Mouse (Mus musculus) kidney, postnatal 10 days (tissue): ENCODE results near the gene Nthl1.

Source experiments
- DNase-seq: peaks from one replicate; pipeline ENCODE4 v3.0.0; 2021; ENCODE audit warnings: mixed read lengths

Nthl1 gene

DNA sequence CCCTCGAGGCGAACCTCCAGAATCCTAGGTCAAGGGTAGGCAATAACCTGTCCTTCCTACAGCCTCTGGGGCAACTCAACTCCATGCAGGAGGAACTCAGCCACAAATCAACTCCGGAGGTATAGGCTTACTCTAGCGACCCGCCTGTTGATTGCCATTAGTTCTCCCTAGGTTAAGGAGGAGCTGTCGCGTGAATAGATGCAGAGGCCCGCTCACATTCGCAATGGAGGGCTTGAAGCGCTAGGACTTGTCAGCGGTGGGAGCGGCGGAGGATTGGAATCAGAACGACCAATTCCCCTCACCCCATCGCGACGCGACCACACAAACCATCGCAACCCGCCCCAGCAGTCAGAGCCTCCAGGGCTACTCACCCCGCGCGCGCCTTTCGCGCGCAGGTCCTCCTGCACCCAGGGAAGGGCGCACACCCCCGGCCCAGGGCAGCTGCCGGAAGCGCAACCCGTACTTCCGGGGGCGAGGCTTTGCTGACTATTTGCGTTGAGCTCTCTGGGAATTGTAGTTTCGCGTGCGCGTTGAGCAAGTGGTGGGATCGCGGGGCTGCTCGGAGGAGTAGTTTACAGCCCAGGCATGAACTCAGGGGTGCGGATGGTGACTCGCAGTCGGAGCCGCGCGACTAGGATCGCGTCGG, at the start of gene Nthl1, which contains the start of gene Tsc2:
TSS of gene Nthl1 (plus strand) at position 514 of the 646 bp plus-strand sequence.
TSS of gene Tsc2 (minus strand) at position 464 of the 646 bp plus-strand sequence.
- peak; percentile 91 for DNase-seq

DNA sequence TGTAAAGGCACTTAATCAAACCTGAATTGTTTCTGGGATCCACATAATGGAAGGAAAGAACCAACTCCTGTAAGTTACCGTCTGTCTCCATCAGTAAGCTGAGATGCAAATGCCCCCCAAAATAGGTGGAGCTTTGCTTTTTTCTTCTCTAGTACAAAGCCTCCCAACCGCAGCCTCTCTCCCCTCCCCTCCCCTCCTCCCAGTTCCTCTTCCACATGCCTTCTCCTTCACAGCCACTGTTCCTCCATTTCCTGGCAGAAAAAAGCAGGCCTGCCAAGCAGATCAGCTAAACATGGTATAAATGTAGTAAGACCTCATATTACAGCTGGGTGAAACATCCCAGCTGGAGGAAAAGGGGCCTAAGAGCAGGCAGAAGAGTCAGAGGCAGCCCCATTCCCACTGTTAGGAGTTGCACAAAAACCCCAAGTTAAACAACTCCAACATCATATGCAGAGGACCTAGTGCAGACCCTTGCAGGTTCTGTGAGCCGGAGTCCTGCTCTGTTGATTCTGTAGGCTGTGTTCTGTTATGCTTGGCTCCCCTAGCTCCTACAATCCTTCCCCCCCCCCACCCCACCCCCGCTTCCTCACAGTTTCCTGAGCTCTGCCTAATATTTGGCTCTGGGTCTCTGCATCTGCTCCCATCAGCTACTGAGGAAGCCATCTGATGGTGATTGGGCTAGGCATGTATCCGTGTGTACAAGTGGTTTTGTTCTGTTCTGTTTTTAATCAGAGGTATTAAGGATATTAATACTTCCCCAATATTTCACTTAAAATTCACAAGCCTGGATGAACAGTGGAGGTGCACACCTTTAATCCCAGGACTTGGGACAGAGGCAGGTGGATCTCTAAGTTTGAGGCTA, 48.6 kb upstream of the Nthl1 start:
- no peak for DNase-seq

GRCm38 (mm10) chr17:24584520-24584919, 48.0 kb upstream of the Nthl1 start:
- DNase-seq = no peak

- DNase-seq = no peak
These were observed 45.9 kb upstream of the Nthl1 start for GRCm38 (mm10) chr17:24586532-24586931.

DNA sequence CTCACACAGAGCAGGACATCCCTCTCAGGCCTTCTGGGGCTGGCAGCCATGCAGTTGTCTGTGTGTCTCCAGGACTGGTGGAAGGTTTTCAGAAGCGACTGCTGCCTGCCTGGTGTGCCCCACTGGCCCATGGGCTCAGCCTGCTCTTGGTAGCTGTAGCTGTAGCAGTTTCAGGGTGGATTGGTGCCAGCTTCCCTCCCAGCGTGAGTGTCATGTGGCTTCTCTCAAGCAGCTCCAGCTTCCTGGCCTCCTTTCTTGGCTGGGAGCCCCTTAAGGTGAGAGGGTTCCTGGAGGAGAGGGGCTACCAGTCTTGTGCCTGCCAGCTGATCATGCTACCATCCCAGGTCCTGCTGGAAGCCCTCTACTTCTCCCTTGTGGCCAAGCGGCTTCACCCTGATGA, 41.5 kb upstream of the Nthl1 start:
- DNase-seq = no peak

DNA sequence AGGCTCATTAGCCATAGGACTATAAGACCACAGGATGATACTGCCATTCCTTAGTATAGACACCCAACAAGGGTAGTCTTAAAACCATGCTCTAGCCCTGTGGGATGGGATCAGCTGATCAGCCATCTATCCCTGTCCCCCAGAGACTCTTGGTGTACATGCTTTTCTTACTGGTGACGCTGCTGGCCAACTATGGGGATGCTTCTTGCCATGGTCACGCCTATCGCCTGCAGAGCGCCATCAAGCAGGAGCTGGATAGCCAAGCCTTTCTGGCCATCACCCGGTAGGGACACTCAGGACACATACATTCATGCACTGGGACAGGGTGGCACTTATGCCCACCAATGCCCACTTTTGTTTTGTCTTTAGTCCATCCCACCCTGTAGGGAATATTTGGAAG, 40.8 kb upstream of the Nthl1 start:
- no peak for DNase-seq

GRCm38 (mm10) chr17:24593248-24593647, 39.2 kb upstream of the Nthl1 start:
- DNase-seq = no peak

GRCm38 (mm10) chr17:24593992-24594890, 38.2 kb upstream of the Nthl1 start:
- DNase-seq = no peak

DNA sequence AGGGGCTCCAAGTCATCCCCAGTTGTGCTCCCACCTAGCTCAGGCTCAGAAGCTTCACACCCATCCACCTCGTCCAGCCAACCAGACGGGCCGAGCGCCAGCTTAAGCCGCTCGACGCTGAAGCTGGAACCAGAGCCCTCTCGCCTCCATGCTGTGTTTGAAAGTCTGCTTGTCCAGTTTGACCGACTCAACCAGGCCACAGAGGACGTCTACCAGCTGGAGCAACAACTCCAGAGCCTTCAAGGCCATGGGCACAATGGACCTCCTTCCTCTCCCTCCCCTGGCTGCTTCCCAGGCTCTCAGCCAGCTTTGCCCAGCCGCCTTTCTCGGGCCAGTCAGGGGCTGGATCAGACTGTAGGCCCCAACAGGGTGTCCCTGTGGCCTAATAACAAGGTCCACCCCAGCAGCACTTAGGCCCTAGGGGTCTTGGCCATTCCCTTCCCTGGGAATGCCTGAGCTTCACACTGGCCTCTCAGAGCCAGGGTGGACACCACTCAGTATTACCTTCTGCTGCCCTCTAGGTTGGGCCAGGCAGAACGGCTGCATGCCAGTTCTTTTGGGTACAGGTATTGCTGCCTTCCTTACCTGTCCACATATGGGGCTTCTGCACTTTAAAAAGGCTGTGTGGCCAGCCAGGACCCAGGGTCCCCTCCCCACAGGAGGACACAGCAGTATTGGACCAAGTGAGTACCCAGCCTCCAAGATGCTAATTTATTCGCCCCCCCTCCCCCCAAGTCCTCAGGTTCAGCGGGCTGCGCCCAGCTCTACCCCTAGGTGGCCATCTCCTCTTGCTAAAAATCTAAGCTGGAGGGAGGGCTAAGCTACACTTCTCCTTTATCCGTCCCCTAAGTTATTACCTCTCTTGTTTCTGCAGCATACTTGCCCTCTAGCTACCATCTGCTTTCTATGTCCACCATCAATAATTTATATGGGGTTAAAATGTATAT, 37.1 kb upstream of the Nthl1 start:
- DNase-seq = no peak

DNA sequence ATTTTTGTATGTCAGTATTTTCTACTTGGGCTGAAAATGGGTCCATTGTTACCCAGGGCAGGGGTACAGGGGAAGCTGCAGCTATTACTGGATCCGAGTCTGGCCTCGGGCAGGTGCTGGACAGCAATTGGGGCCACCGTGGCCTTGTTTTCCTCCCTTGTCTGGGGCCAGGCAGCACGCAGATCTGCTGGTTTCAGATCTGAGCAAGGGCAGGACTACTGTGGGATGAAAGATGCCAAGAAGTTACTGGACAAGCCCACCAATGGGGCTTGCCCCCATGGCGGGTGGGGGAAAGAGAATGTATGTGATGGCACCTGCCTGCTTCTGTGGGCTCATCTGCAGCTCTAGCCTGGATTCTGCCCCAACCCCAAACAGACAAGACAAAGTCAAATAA, 36.4 kb upstream of the Nthl1 start:
- DNase-seq = no peak

DNA sequence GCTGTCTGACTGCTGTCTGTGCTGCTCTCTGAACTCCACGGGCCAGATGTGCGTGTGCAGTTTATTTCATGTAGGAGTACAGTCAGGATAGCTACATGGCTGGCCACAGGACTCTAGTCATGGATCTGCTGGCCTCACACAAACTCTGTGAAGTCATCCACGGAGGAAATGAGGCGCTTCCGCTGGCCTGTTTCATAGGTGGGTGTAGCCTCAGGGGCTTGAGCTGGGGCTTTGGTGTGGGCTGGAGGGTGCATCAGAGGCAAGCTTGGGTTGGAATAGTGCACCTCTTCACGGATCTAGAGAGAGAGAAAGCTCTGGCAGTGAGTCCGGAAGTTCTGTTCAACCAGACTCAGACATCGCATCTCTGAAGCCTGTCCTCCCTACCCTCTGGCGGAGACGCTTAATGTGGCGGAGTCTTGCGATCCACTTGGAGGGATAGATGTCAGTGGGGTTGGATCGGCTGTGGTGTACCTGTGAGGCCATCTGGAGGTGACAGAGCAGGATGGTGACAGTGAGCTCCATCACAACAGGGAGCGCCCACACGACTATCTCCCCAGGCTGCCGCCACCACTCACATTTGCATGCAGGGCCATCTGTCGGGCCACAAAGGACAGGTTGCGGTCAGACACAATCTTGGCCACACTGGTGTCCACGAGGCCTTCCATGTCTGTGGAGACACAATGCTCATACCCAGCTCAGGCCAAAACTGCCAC, 35.9 kb upstream of the Nthl1 start:
- DNase-seq = no peak

GRCm38 (mm10) chr17:24597989-24598388, 34.5 kb upstream of the Nthl1 start:
- no peak for DNase-seq

GRCm38 (mm10) chr17:24600502-24600901, 32.0 kb upstream of the Nthl1 start:
- DNase-seq = no peak

- no peak for DNase-seq
These were observed 28.5 kb upstream of the Nthl1 start for GRCm38 (mm10) chr17:24603961-24604360.

- no peak for DNase-seq
These were observed 27.9 kb upstream of the Nthl1 start for GRCm38 (mm10) chr17:24604557-24604956.

DNA sequence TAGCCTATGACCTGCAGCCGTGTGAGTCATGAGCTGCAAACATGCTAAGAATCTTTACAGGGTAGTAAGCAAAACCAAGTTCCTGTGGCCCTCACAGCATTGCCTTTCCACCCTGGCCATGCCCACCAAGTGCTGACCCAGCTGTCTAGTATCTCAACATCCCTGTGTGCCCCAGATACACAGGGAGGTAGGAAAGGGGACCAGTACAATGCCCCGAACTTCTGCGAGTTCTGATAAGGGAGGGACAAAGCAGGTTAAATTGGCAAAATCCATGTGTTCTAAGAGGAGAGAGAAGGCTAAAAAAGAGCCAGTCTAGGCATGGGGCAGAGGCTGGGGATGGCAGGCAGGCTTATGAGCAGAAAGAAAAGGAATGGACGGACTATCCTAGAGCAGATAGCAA, 24.1 kb upstream of the Nthl1 start:
- no peak for DNase-seq

DNA sequence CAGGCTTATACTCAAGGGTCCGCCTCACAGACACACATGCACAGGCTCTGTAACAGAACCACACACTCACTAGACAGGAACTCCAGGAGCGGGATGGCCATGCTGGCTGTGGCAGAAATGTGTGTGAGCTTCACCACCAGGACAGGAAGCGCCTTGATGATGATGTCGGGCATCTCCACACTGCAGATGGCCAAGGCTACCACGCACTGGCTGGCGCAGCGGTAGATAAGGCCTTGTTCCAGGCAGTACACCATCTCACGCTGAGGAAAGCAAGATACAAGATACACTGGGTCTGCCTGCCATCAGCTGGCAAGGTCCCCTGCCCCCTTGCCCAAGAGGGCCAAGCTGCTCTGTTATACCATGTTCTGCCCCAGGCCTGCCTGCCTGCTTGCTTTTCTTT, 23.6 kb upstream of the Nthl1 start:
- DNase-seq = no peak

GRCm38 (mm10) chr17:24610711-24611110, 21.8 kb upstream of the Nthl1 start:
- no peak for DNase-seq

DNA sequence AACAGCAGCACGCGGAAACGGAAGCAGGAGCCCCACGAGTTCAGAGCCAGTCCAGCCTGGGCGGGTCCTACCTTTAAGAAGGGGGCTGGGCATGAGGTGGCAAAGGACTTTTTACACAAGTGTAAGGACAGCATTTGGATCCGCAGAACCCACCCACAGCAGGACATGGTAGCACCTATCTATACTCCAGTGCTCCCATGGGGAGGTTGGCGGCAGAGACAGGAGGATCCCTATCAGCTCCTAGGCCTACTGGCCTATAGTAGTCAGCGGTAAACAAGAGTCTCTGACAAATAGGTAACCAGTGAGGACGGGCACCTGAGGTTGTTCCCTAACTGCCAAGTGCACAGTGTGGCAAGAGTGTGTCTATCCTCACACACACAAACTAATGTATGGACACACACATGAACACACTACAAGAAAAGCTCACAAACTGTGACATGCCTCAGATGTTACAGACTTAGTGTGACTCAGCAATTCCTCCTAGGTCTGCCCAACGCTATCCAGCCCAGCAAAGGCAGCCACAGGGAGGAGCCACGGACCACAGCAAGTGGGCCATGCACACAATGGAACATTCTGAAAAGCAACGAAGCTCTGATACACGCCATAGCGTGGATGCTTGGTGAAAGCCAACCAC, 14.8 kb upstream of the Nthl1 start:
- DNase-seq = no peak

DNA sequence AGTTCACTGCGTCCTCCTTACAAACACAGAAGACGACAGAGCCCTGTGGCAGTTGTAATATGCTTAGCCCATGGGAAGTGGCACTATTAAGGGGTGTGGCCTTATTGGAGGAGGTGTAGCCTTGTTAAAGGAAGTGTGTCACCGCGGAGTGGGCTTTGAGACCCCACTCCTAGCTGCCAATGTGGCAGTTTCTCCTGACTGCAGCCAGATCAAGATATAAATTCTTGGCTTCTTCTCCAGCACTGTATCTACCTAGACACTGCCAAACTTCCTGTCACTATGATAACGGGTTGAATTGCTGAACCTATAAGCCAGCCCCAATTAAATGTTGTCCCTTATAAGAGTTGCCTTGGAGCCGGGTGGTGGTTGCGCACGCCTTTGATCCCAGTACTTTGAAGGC, 7.0 kb upstream of the Nthl1 start:
- DNase-seq = no peak

DNA sequence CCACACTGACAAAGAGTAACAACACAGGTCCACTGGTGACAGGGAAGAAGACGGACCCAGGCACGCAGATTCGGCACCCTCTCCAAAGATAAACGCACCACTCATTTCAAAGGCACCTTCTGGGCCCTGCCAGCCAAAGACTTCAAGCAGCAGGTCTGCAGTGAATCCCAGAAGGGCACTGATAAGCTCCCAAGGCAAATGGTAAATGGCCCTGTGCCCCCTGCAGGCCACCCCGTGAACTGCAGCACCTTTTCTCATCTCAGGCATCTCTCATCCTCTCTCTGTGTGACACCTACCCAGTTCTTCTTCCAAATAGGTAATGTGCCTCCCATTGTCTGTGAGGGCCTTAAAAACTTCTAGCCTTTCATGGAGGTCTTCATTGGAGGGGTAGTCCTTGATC, 3.8 kb upstream of the Nthl1 start:
- DNase-seq = peak; percentile 85
